Mouse (Mus musculus): ENCODE measurements at regions not wholly inside any gene's neighbourhood (a gene's known extent, or its start where the extent isn't known, plus 50 kb on each side); places are given as distances from the start of the nearest gene placed in this dataset.

- Histone ChIP-seq H3K9ac (ENCODE audit: low read depth, low read length) (no peak overlapping the region), H3K27me3 (replicated peaks; ENCODE audit: control insufficient read depth, insufficient read depth, low read length) (no peaks in the 10 kb centered on the region), H3K9me3 (ENCODE audit: control insufficient read depth, low read length) (no peaks in the 10 kb centered on the region), H3K4me1 (ENCODE audit: control insufficient read depth, insufficient read depth, low read length) (no peaks in the 10 kb centered on the region), H3K4me2 (ENCODE audit: low read depth, low read length) (no peak overlapping the region), H3K36me3 (ENCODE audit: control insufficient read depth, insufficient read depth, low read length) (no peaks in the 10 kb centered on the region), H3K4me3 (ENCODE audit: low read depth, low read length) (no peak overlapping the region), H3K27ac (replicated peaks; ENCODE audit: low read depth, low read length) (no peak overlapping the region)
- ATAC-seq (ENCODE audit: low read depth) (no peak), DNase-seq (ENCODE audit: low spot score) (no peak)
- WGBS: 81% methylated on average over 8 of the region's 8 CpGs
These were observed 329.0 kb upstream of the Kdm8 start for GRCm38 (mm10) chr7:125115322-125115996.

- peak; percentile 41 for DNase-seq (ENCODE audit: low spot score)
- H3K4me1 ChIP-seq (ENCODE audit: control insufficient read depth, insufficient read depth, low read length): no peaks in the 10 kb centered on the region
- no peak overlapping the region for H3K4me2 ChIP-seq (ENCODE audit: low read depth, low read length)
- 68% methylated on average over 8 of the region's 8 CpGs for WGBS
- H3K36me3 ChIP-seq (ENCODE audit: control insufficient read depth, insufficient read depth, low read length): no peaks in the 10 kb centered on the region
- H3K4me3 ChIP-seq (ENCODE audit: low read depth, low read length): no peak overlapping the region
- ATAC-seq (ENCODE audit: low read depth): no peak
- H3K27ac ChIP-seq (replicated peaks; ENCODE audit: low read depth, low read length): no peak overlapping the region
- H3K9me3 ChIP-seq (ENCODE audit: control insufficient read depth, low read length): no peaks in the 10 kb centered on the region
- H3K9ac ChIP-seq (ENCODE audit: low read depth, low read length): no peak overlapping the region
- no peaks in the 10 kb centered on the region for H3K27me3 ChIP-seq (replicated peaks; ENCODE audit: control insufficient read depth, insufficient read depth, low read length)
These were observed 327.3 kb upstream of the Kdm8 start for GRCm38 (mm10) chr7:125117173-125117572.

- H3K9me3 ChIP-seq (ENCODE audit: control insufficient read depth, low read length): no peaks in the 10 kb centered on the region
- no peaks in the 10 kb centered on the region for H3K4me1 ChIP-seq (ENCODE audit: control insufficient read depth, insufficient read depth, low read length)
- no peak overlapping the region for H3K4me2 ChIP-seq (ENCODE audit: low read depth, low read length)
- H3K9ac ChIP-seq (ENCODE audit: low read depth, low read length): no peak overlapping the region
- no peak for DNase-seq (ENCODE audit: low spot score)
- H3K4me3 ChIP-seq (ENCODE audit: low read depth, low read length): no peak overlapping the region
- H3K27me3 ChIP-seq (replicated peaks; ENCODE audit: control insufficient read depth, insufficient read depth, low read length): no peaks in the 10 kb centered on the region
- H3K36me3 ChIP-seq (ENCODE audit: control insufficient read depth, insufficient read depth, low read length): no peaks in the 10 kb centered on the region
- H3K27ac ChIP-seq (replicated peaks; ENCODE audit: low read depth, low read length): no peak overlapping the region
- no peak for ATAC-seq (ENCODE audit: low read depth)
- 50% methylated on average over 1 of the region's 1 CpGs for WGBS
These were observed 315.3 kb upstream of the Kdm8 start for GRCm38 (mm10) chr7:125129187-125129586.

GRCm38 (mm10) chr7:125131968-125132367 is 312.5 kb upstream of the Kdm8 start:
- Histone ChIP-seq H3K4me1 (ENCODE audit: control insufficient read depth, insufficient read depth, low read length) (no peaks in the 10 kb centered on the region), H3K9me3 (ENCODE audit: control insufficient read depth, low read length) (no peaks in the 10 kb centered on the region), H3K27ac (replicated peaks; ENCODE audit: low read depth, low read length) (no peak overlapping the region), H3K4me3 (ENCODE audit: low read depth, low read length) (no peak overlapping the region), H3K9ac (ENCODE audit: low read depth, low read length) (no peak overlapping the region), H3K4me2 (ENCODE audit: low read depth, low read length) (no peak overlapping the region), H3K36me3 (ENCODE audit: control insufficient read depth, insufficient read depth, low read length) (no peaks in the 10 kb centered on the region), H3K27me3 (replicated peaks; ENCODE audit: control insufficient read depth, insufficient read depth, low read length) (no peaks in the 10 kb centered on the region)
- DNase-seq (ENCODE audit: low spot score): no peak
- no peak for ATAC-seq (ENCODE audit: low read depth)
- WGBS: 57% methylated on average over 1 of the region's 1 CpGs

GRCm38 (mm10) chr7:125138607-125139006 is 305.9 kb upstream of the Kdm8 start:
- H3K27me3 ChIP-seq (replicated peaks; ENCODE audit: control insufficient read depth, insufficient read depth, low read length): no peaks in the 10 kb centered on the region
- DNase-seq (ENCODE audit: low spot score) (no peak), ATAC-seq (ENCODE audit: low read depth) (no peak)
- no peaks in the 10 kb centered on the region for H3K4me1 ChIP-seq (ENCODE audit: control insufficient read depth, insufficient read depth, low read length)
- no peak overlapping the region for H3K9ac ChIP-seq (ENCODE audit: low read depth, low read length)
- no peaks in the 10 kb centered on the region for H3K9me3 ChIP-seq (ENCODE audit: control insufficient read depth, low read length)
- WGBS: 74% methylated on average over 3 of the region's 3 CpGs
- H3K4me2 ChIP-seq (ENCODE audit: low read depth, low read length): no peak overlapping the region
- H3K36me3 ChIP-seq (ENCODE audit: control insufficient read depth, insufficient read depth, low read length): no peaks in the 10 kb centered on the region
- no peak overlapping the region for H3K4me3 ChIP-seq (ENCODE audit: low read depth, low read length)
- H3K27ac ChIP-seq (replicated peaks; ENCODE audit: low read depth, low read length): no peak overlapping the region

- Histone ChIP-seq H3K4me1 (ENCODE audit: control insufficient read depth, insufficient read depth, low read length) (no peaks in the 10 kb centered on the region), H3K36me3 (ENCODE audit: control insufficient read depth, insufficient read depth, low read length) (no peaks in the 10 kb centered on the region), H3K9ac (ENCODE audit: low read depth, low read length) (no peak overlapping the region), H3K27ac (replicated peaks; ENCODE audit: low read depth, low read length) (no peak overlapping the region), H3K4me3 (ENCODE audit: low read depth, low read length) (no peak overlapping the region), H3K27me3 (replicated peaks; ENCODE audit: control insufficient read depth, insufficient read depth, low read length) (no peaks in the 10 kb centered on the region), H3K9me3 (ENCODE audit: control insufficient read depth, low read length) (no peaks in the 10 kb centered on the region), H3K4me2 (ENCODE audit: low read depth, low read length) (no peak overlapping the region)
- WGBS: 91% methylated on average over 2 of the region's 2 CpGs
- ATAC-seq (ENCODE audit: low read depth): no peak
- DNase-seq (ENCODE audit: low spot score): no peak
These were observed 305.3 kb upstream of the Kdm8 start for GRCm38 (mm10) chr7:125139196-125139595.

GRCm38 (mm10) chr7:125140854-125141253 is 303.6 kb upstream of the Kdm8 start:
- no peak overlapping the region for H3K9ac ChIP-seq (ENCODE audit: low read depth, low read length)
- no peak overlapping the region for H3K4me3 ChIP-seq (ENCODE audit: low read depth, low read length)
- DNase-seq (ENCODE audit: low spot score): no peak
- H3K9me3 ChIP-seq (ENCODE audit: control insufficient read depth, low read length): no peaks in the 10 kb centered on the region
- H3K27ac ChIP-seq (replicated peaks; ENCODE audit: low read depth, low read length): no peak overlapping the region
- no peaks in the 10 kb centered on the region for H3K36me3 ChIP-seq (ENCODE audit: control insufficient read depth, insufficient read depth, low read length)
- H3K4me1 ChIP-seq (ENCODE audit: control insufficient read depth, insufficient read depth, low read length): no peaks in the 10 kb centered on the region
- ATAC-seq (ENCODE audit: low read depth): no peak
- WGBS: 50% methylated on average over 3 of the region's 3 CpGs
- no peaks in the 10 kb centered on the region for H3K27me3 ChIP-seq (replicated peaks; ENCODE audit: control insufficient read depth, insufficient read depth, low read length)
- no peak overlapping the region for H3K4me2 ChIP-seq (ENCODE audit: low read depth, low read length)

- Histone ChIP-seq H3K4me1 (ENCODE audit: control insufficient read depth, insufficient read depth, low read length) (no peaks in the 10 kb centered on the region), H3K27me3 (replicated peaks; ENCODE audit: control insufficient read depth, insufficient read depth, low read length) (no peaks in the 10 kb centered on the region), H3K36me3 (ENCODE audit: control insufficient read depth, insufficient read depth, low read length) (no peaks in the 10 kb centered on the region), H3K4me2 (ENCODE audit: low read depth, low read length) (no peak overlapping the region), H3K9me3 (ENCODE audit: control insufficient read depth, low read length) (no peaks in the 10 kb centered on the region), H3K4me3 (ENCODE audit: low read depth, low read length) (no peak overlapping the region), H3K27ac (replicated peaks; ENCODE audit: low read depth, low read length) (no peak overlapping the region), H3K9ac (ENCODE audit: low read depth, low read length) (no peak overlapping the region)
- 72% methylated on average over 1 of the region's 1 CpGs for WGBS
- ATAC-seq (ENCODE audit: low read depth): no peak
- no peak for DNase-seq (ENCODE audit: low spot score)
These were observed 302.6 kb upstream of the Kdm8 start for GRCm38 (mm10) chr7:125141864-125142263.

- DNase-seq (ENCODE audit: low spot score) (no peak), ATAC-seq (ENCODE audit: low read depth) (no peak)
- H3K9ac ChIP-seq (ENCODE audit: low read depth, low read length): no peak overlapping the region
- H3K36me3 ChIP-seq (ENCODE audit: control insufficient read depth, insufficient read depth, low read length): no peaks in the 10 kb centered on the region
- 53% methylated on average over 9 of the region's 9 CpGs for WGBS
- no peak overlapping the region for H3K4me2 ChIP-seq (ENCODE audit: low read depth, low read length)
- H3K27ac ChIP-seq (replicated peaks; ENCODE audit: low read depth, low read length): no peak overlapping the region
- H3K4me3 ChIP-seq (ENCODE audit: low read depth, low read length): no peak overlapping the region
- no peaks in the 10 kb centered on the region for H3K27me3 ChIP-seq (replicated peaks; ENCODE audit: control insufficient read depth, insufficient read depth, low read length)
- no peaks in the 10 kb centered on the region for H3K9me3 ChIP-seq (ENCODE audit: control insufficient read depth, low read length)
- H3K4me1 ChIP-seq (ENCODE audit: control insufficient read depth, insufficient read depth, low read length): no peaks in the 10 kb centered on the region
These were observed 298.5 kb upstream of the Kdm8 start for GRCm38 (mm10) chr7:125146025-125146424.

Measured in embryonic facial prominence, embryonic 14.5 days (tissue).